Mouse (Mus musculus): ENCODE measurements at regions not wholly inside any gene's neighbourhood (a gene's known extent, or its start where the extent isn't known, plus 50 kb on each side); places are given as distances from the start of the nearest gene placed in this dataset.

GRCm38 (mm10) chr6:127207308-127207707 lies 55.3 kb upstream of the Ccnd2 start:
- DNase-seq (ENCODE audit: low read depth, low spot score), result no peak

GRCm38 (mm10) chr6:127213355-127213754 lies 61.4 kb upstream of the Ccnd2 start:
- no peak for DNase-seq (ENCODE audit: low read depth, low spot score)

GRCm38 (mm10) chr6:127215915-127216314 lies 63.9 kb upstream of the Ccnd2 start:
- no peak for DNase-seq (ENCODE audit: low read depth, low spot score)

- DNase-seq (ENCODE audit: low read depth, low spot score), result no peak
These were observed 66.8 kb upstream of the Ccnd2 start for GRCm38 (mm10) chr6:127218634-127219445.

- no peak for DNase-seq (ENCODE audit: low read depth, low spot score)
These were observed 67.4 kb upstream of the Ccnd2 start for GRCm38 (mm10) chr6:127219446-127219802.

DNA sequence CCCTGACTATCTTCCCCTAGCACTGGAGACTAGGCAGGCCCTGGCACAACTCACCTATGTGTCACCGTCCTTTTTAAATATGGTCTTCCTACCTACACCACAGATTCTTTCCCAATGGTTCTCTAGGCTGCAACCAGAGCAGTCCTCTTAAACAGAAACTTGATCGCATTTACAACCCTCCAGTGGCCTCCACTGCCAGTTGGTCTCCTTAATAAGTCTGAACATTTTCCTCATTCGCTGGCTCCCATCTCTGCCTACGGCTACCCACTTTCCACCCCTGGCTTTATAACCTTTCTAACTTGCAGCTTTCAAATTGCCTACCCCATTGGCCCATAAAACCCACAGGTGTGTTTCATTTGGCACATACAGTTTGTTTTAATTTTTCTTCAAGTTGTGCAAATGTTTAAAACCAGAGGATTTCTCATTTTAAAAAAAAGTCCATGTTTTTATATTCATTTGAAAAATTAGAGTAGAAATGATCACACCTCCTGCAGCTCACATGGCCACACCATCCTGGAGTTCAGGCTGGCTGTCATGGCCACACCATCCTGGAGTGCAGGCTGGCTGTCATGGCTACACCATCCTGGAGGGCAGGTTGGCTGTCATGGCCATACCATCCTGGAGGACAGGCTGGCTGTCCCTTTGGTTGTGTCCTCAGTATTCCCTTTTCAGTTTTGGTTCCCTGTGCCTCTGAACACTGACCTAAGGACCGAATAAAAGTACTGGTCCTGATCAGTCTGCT lies 74.4 kb upstream of the Ccnd2 start:
- DNase-seq (ENCODE audit: low read depth, low spot score), result no peak

DNA sequence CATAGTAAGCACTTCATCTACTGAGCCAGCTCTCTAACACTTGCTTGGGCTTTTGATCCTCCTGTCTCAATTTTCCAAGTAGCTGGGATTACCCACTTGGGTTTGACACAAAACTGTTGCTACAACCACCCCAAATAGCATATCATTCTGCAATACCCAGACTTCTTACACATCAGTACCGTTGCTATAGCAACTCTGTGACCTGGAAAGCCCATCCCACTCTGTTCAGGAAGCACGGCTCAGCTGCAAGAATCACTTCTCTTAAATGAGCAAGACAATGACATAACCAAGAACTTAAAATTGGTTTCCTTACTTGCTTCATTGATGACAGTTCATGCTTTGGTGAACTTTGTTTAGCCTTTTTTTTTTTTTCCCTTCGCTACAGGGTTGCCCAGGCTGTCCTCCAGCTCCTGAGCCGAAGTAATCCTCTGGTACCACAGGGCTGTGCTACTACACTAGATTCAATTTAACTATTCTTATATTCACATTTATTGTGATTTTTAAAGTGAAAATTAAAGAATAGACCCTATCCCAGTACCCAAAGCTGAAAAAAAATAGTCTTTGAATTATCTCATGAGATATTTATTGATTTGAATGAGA lies 84.6 kb upstream of the Ccnd2 start:
- DNase-seq (ENCODE audit: low read depth, low spot score), result peak; percentile 34

DNA sequence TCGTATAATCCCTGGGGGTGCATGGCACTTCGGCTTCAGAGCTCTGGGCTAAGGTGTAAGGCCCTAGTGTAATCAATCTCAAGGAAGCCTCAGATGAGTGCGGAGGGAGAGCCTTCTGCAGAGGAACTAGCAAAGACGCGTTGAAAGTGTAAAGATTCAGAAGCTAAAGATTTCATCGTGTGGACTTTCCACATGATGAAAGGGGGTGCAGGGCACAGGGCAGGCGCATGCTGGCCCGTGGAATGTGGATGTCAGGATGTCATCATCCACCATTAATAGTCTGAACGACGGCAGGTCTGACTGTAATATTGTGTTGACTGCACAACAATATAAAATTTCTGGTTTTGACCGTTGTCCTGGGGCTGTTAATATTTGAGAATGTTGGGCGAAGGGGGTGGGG lies 85.2 kb upstream of the Ccnd2 start:
- no peak for DNase-seq (ENCODE audit: low read depth, low spot score)

- no peak for DNase-seq (ENCODE audit: low read depth, low spot score)
These were observed 87.8 kb upstream of the Ccnd2 start for GRCm38 (mm10) chr6:127239529-127240471.

DNA sequence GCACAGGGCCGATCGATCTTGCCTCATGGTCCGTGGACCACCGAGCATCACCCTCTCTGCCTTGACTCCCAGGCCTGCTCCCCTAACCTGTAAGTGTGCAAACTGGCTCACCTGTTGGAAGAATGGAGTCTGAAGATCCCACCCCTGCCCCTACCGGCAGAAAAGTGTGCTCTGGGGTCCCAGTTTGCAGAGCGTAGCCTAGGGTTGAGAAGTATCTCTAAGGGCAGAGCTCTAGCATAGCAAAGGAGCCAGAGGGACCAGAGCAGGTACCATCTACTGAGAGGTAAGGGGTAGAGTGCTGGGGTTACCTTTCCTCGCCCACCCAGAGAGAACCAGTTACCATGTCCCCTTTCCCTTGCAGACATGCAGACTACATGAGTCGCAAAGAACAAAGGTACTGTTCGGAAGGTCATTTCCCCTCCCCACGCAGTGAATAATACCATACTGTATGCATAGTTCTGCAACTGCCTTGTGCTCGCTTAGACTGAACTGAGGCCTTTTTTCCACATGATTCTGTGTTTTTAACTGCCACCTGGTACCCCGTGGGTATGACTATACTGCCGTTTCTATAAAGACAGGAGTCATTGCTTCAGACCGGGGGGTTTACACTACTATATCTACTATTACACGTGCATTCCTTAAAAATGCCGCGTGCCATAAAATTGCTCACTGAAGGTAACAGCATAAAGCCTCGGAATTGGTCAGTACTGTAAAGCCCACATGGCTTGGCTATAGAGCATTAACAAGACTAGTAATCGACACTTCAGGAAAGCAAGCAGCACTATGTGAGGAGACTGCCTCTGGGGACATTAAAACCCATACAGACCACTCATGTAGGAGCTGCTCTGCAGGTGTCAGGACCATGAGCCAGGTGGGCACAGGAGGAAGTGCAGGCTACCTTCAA lies 88.7 kb upstream of the Ccnd2 start:
- no peak for DNase-seq (ENCODE audit: low read depth, low spot score)

DNA sequence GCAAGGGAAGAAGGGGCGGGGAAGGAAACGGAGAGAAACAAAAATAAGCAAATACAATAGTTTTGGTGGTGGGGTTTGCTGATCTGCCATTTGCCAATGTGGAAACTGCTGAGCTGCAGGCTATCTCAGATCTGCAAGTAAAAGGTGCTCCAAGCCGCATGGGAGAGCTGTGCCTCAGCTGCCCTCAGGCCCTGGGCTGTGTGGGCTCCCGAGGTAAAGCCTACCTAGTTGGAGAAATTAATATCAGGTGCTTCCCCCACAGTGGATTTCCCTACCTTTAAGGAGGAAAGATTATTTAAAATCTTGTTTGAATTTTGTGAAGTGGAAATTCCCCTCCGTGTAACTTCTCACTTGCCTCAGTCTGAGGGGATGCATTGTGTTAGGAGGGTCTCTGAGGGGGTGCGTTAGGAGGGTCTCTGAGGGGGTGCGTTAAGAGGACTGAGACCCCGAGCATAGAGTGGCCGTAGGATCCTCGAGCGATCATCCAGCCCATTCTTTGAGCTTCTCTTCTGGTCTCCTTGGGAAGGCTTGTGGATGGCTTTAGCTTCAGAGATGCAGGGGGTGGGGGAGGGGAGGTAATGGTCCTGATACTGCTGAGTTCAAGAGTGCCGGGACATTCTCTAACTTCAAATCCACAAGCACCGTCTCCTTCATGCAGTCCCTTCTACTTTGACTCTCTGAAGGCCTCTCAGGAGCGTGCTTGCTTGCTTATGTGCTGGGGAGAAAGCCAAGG lies 89.9 kb upstream of the Ccnd2 start:
- no peak for DNase-seq (ENCODE audit: low read depth, low spot score)

- DNase-seq (ENCODE audit: low read depth, low spot score), result no peak
These were observed 91.0 kb upstream of the Ccnd2 start for GRCm38 (mm10) chr6:127243032-127243431.

- DNase-seq (ENCODE audit: low read depth, low spot score), result no peak
These were observed 93.9 kb upstream of the Ccnd2 start for GRCm38 (mm10) chr6:127245814-127246440.

DNA sequence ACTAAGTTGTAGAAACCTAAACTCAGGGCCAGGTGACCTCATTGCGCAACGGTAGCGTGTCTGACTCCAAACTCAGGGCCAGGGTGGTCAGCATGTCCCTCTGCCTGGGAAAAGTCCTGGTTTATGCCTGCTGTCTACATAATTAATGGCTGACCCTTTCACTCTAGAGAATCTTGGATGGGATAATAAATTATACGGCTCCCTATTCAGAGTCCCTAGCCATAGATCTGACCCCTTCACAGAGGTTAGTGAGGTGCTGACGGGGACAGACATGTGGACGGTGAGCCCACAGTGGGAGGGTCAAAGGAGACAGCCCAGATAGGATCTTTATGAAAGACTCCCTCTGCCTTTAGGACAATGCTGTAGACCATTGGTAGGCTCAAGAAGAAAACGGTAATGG lies 94.7 kb upstream of the Ccnd2 start:
- DNase-seq (ENCODE audit: low read depth, low spot score), result no peak

- DNase-seq (ENCODE audit: low read depth, low spot score), result no peak
These were observed 95.3 kb upstream of the Ccnd2 start for GRCm38 (mm10) chr6:127247343-127247742.

- DNase-seq (ENCODE audit: low read depth, low spot score), result no peak
These were observed 98.3 kb upstream of the Ccnd2 start for GRCm38 (mm10) chr6:127250181-127250873.

DNA sequence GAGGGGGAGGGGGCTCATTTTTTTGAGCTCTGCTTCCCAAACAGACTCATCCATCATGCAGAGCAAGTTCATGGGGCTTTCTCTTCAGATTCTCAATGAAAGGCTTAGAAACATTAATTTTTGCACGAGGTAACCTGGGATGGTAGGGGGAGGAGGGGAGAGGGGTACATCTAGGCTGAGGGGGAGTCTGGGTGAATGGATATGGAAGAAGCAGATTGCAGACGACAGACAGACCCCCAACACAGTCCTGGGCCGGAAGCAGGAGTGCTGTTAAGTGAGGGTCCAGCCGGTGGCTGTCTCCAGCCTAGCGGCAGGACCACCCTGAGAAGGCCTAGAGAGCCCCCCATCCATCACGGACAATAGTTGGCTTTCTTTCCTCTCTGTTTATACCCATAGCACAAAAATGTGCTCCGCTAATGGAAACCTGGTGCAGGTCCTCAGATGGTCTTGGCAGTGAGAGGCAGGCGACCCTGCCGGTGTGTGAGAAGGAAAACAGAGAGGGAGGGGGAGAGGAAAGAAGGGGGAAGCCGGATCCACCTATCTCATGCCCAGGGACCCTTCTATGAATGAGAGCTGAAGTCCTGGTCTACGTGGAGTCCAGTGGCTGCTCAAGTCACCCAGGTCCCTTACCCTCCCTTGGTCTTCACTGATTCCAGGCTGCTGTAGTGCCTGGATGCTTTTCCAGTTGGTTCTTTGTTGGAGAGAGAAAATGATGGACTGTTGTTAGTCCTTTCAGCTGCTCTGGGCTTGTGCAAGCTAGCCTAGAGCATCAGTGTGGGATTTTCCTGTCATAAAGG lies 99.1 kb upstream of the Ccnd2 start:
- no peak for DNase-seq (ENCODE audit: low read depth, low spot score)

GRCm38 (mm10) chr6:127251671-127251985 lies 99.6 kb upstream of the Ccnd2 start:
- DNase-seq (ENCODE audit: low read depth, low spot score), result no peak

Data from telencephalon, adult 2 months (tissue).